ENCODE assay signal across 11 mouse cellular contexts in the genomic region with DNA sequence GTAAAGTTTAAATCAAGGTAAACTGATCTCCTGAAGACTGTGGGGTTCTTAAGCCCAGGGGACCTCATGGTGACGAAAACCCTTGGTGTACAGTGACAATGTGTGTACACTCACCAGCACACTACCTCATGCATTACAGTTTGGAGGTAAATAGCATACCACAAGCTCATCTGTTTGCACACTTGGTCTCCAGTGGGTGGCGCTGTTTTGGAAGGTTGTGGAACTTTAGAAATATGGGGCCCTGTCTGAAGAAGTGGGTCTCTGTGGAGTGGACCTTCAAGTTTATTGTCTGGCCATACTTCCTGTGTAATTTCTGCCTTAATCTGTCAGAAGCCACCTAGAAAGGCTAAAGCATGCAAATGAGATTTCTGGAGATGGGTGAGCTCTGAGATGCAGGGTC. TPM values are rescaled to one million over a fixed set of nuclear protein-coding genes. Genes with fewer than 3 reads are reported as not detected.
DNase-seq lines count a peak whose midpoint lies in the region; ATAC-seq and TF ChIP-seq lines count a peak whose summit lies in the region.
"Had no signal": no experiment of that assay in that cellular context is flagged by ENCODE, and none has a peak within 500 bp of the region (broad histone marks: within the 10 kb centered on the region; RNA-seq: fewer than 3 reads in every experiment).

No protein-coding gene starts in this region.

- ATAC-seq in CD4-positive, CD25-positive, alpha-beta regulatory T cell, adult 4 months = no peak
- no peak for ATAC-seq in activated CD4-positive, CD25-positive, alpha-beta regulatory T cell, adult 4 months

- H3K27ac ChIP-seq in layer of hippocampus, adult 2 months = no peak overlapping the region
- H3K27ac ChIP-seq: limb, embryonic 15.5 days had no signal

- peak; percentile 61 for TF ChIP-seq CTCF in layer of hippocampus, adult 2 months (conservative IDR thresholded peaks at IDR 0.05)

- DNase-seq in CD4-positive, CD25-positive, alpha-beta regulatory T cell, adult 2 months (ENCODE audit: low read depth, low spot score) = peak; percentile 48
- DNase-seq in layer of hippocampus, adult 2 months (ENCODE audit: low spot score in 2 of 2) = no peak
- no peak for DNase-seq in layer of hippocampus, adult 18-20 months (ENCODE audit: low spot score in 2 of 2)
- DNase-seq in ES-CJ7 (ENCODE audit: low read depth, low spot score) = peak; percentile 35
- DNase-seq in induced T-regulatory cell, adult 2 months (ENCODE audit: low read depth) = peak; percentile 62
- DNase-seq in gastrocnemius, postnatal 10 days = no peak
- DNase-seq: kidney, adult 11 months had no signal

- no peak overlapping the region for H3K4me3 ChIP-seq in layer of hippocampus, adult 2 months
- H3K4me3 ChIP-seq: limb, embryonic 15.5 days; myocyte had no signal

RNA-seq across cellular contexts. Expression of a gene that starts 9.8 kb away (rescaled TPM):
- 1 to 10 TPM; 6.0 to 8.8 TPM for polyA plus RNA-seq in CD4-positive, CD25-positive, alpha-beta regulatory T cell, adult 4 months (2017; shearing (Covaris generic))
- total RNA-seq in layer of hippocampus, adult 2 months (2021) = 10 to 100 TPM; 26.3 to 31.2 TPM
- total RNA-seq in layer of hippocampus, adult 18-20 months (2021) = 10 to 100 TPM; 23.7 to 25.4 TPM
- 1 to 10 TPM; 3.6 to 4.7 TPM for total RNA-seq in gastrocnemius, postnatal 10 days (2021)
- polyA plus RNA-seq in activated CD4-positive, CD25-positive, alpha-beta regulatory T cell, adult 4 months (2017; shearing (Covaris generic)) = 10 to 100 TPM in 1 of 2 experiments, 1 to 10 TPM in 1; 7.0 to 16.4 TPM

Comparison
In these comparisons a context has a peak if more than half of its experiments do, and no peak if none do; other contexts are left out.
1. DNase-seq: peak in CD4-positive, CD25-positive, alpha-beta regulatory T cell, adult 2 months (single experiment), ES-CJ7 (single experiment) and induced T-regulatory cell, adult 2 months (single experiment); none in layer of hippocampus, adult 2 months (0 of 2), layer of hippocampus, adult 18-20 months (0 of 2) and gastrocnemius, postnatal 10 days (single experiment).
2. RNA of a gene that starts 9.8 kb away (total RNA-seq): 26.3 to 31.2 TPM in layer of hippocampus, adult 2 months and 23.7 to 25.4 TPM in layer of hippocampus, adult 18-20 months; 3.6 to 4.7 TPM in gastrocnemius, postnatal 10 days; every median in the first group is over 4 times any median in the second.